Mouse (Mus musculus) intestine, embryonic 15.5 days (tissue): ENCODE results near the gene Atp8b4. TPM values are rescaled to one million over a fixed set of nuclear protein-coding genes. Genes with fewer than 3 reads are reported as not detected.

ENCODE experiments used
- ATAC-seq: fragments of 200-750 bp; cut with Nextera tagmentation; 2 replicates; pipeline ENCODE4 v1.8.0; 2017; ENCODE audit warnings: moderate TSS enrichment, moderate library complexity
- H3K27ac ChIP-seq: fragments of 300-500 bp; sonication (generic); 2 replicates; pipeline ENCODE4 v1.5.1; 2015; ENCODE audit warnings: mild to moderate bottlenecking, inconsistent platforms
- H3K27me3 ChIP-seq: fragments of 300-500 bp; sonication (generic); replicated peaks from 2 replicates; pipeline ENCODE4 v1.6.1; 2015; ENCODE audit warnings: inconsistent platforms
- H3K36me3 ChIP-seq: fragments of 300-500 bp; sonication (generic); 2 replicates; pipeline ENCODE4 v1.6.1; 2015; ENCODE audit warnings: inconsistent platforms
- H3K4me1 ChIP-seq: fragments of 300-500 bp; sonication (generic); replicated peaks from 2 replicates; pipeline ENCODE4 v1.6.1; 2015; ENCODE audit warnings: inconsistent platforms
- H3K4me2 ChIP-seq: fragments of 300-500 bp; sonication (generic); replicated peaks from 2 replicates; pipeline ENCODE4 v1.6.1; 2015; ENCODE audit warnings: mild to moderate bottlenecking, inconsistent platforms
- H3K4me3 ChIP-seq: fragments of 300-500 bp; sonication (generic); replicated peaks from 2 replicates; pipeline ENCODE4 v1.5.1; 2015; ENCODE audit warnings: inconsistent platforms
- H3K9ac ChIP-seq: fragments of 300-500 bp; sonication (generic); 2 replicates; pipeline ENCODE4 v1.6.1; 2015; ENCODE audit warnings: inconsistent platforms
- H3K9me3 ChIP-seq: fragments of 300-500 bp; sonication (generic); 2 replicates; pipeline ENCODE4 v1.6.1; 2016; ENCODE audit warnings: inconsistent platforms
- WGBS: fragments of 180-500 bp; shearing (Covaris S2); methylation state at CpG from one replicate; pipeline ENCODE4 v1.1.7; 2015; 5-methylcytosine and 5-hydroxymethylcytosine counted together
- polyA plus RNA-seq: library from polyadenylated mRNA; unstranded; fragments of >200 nt; fragmentation: Nextera tagmentation; extraction: Ambion mirVana; gene quantifications from 2 replicates; pipeline ENCODE4 v1.2.1, GENCODE M21; 2015

Atp8b4 gene
- polyA plus RNA-seq, 1 experiment from 2014 or later = 0.29 TPM

DNA sequence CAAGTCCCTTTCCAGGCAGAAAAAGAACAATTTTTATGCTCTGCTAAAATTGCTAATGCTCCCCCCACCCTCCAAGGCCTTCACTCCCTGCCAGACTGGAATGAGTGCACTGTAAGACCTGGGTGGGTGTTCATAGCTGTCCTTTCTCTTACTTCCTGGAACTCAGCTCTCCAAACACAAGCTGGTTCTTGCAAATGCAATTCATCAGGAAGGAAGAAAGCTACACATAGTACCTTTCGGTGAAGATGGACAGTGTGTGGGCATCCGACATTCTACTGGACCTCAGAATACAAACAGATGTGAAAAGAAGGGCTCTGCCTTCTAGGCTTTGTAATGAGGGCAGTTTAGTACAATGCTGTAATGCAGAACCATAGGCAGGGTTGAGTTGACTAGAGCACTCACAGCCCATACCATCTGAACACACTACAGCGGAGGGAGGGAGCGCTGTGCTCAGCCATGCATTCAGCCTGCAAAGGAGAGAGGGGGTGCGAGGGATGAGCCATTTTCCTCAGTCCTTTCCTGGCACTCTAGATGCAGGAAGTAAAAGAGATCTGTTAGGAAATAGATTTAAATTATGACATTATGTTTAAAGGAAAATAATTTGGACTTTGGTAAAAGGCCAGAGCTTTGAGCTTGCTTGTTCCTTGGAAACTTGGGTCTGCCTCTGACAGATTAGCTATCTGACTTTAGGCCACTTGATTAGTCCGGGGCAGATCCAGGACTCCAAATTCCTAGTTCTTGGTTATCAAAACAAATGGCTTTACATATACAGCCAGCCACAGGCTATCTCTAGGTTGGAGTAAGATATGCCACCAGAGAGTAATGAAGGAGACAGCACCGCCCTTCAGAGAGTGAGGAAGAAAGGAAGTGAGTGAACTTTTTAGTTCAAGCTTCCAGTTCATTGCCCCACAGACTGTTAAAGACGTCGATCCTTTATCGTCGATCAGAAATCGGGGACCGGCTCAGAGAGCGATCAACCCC, 136.4 kb downstream of the Atp8b4 start:
- Histone ChIP-seq H3K4me3 (no peak overlapping the region), H3K9ac (no peak overlapping the region), H3K27me3 (no peaks in the 10 kb centered on the region), H3K4me2 (no peak overlapping the region), H3K36me3 (no peaks in the 10 kb centered on the region), H3K27ac (no peak overlapping the region), H3K9me3 (no peaks in the 10 kb centered on the region), H3K4me1 (no peaks in the 10 kb centered on the region)
- 81% methylated on average over 14 of the region's 14 CpGs for WGBS
- ATAC-seq = no peak

DNA sequence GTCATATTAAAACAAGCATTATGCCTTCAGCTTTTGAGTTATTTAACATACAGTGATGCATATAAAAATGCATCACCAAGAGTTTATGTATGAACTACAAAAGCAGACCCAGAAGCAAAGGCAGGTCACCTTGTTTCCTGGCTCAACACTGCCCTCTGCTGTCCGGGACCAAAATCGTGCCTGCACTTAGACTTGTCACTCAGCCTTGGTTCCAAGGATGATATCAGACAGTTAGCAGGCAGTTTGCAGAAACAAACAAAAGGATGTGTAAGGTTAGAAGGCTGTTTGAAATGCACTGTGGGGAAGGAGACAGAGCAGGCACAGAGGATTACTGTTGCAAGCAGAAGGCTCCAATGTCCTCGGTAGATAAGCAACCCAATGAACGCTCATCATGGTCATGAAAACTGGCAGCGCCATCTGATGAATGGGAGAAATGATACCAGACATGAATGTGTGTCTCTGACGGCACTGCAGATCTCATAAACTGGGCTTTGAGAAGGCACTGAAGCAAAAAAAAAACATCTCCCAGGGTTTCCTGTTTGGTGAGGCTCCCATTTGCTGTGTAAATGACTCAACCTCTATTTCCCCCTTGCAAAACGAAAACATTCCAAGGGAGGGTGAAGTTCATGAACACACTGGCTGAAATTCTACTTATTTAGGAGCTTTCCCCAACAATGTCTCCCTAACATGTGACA, 137.3 kb downstream of the Atp8b4 start:
- Histone ChIP-seq H3K4me2 (no peak overlapping the region), H3K27me3 (no peaks in the 10 kb centered on the region), H3K4me1 (no peaks in the 10 kb centered on the region), H3K9me3 (no peaks in the 10 kb centered on the region), H3K36me3 (no peaks in the 10 kb centered on the region), H3K4me3 (no peak overlapping the region), H3K9ac (no peak overlapping the region), H3K27ac (no peak overlapping the region)
- 42% methylated on average over 7 of the region's 7 CpGs for WGBS
- peak; percentile 36; the same call in 1 of the 2 replicates for ATAC-seq

DNA sequence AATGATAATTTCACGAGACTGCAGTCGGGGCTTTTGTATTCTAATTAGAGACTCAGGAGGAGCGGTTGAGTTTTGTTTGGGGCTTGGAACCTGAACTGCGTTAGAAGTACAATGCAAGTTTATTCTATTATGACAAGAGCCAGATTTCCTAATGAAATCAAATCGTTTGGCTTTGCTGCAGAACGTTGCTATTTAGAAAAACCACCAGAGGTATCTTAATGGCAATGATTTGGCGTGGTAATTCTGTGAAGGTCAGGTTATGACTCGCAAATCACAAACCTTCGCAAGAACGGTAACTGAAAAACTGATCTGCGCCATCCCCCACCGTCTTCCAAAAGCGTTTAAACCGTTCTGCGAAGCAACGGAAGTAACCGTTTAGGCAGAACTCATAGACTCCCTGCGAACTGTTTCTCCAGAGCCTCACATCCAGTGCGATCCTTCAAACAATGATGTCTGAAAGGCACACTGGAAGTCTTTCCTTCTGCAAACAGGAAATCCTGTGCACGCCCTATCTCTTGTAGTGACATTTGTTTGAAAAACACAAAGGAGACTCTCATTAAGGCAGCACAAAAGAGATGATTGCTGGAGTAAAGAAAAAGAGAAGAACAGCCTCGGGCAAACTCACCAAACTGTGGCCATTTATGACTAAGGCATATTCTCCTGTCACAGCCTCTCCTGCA, 139.2 kb downstream of the Atp8b4 start:
- no peaks in the 10 kb centered on the region for H3K27me3 ChIP-seq
- H3K9me3 ChIP-seq = no peaks in the 10 kb centered on the region
- WGBS = 40% methylated on average over 21 of the region's 21 CpGs
- H3K4me2 ChIP-seq = peak overlapping the region; percentile 12; the same call in 1 of the 2 replicates
- peak overlapping the region; percentile 1 for H3K27ac ChIP-seq
- H3K4me1 ChIP-seq = no peaks in the 10 kb centered on the region
- H3K36me3 ChIP-seq = no peaks in the 10 kb centered on the region
- no peak overlapping the region for H3K9ac ChIP-seq
- H3K4me3 ChIP-seq = no peak overlapping the region
- ATAC-seq = no peak

- Histone ChIP-seq H3K4me3 (no peak overlapping the region), H3K9ac (no peak overlapping the region), H3K27ac (no peak overlapping the region), H3K4me2 (0 out of 2 replicates have a peak overlapping the region, but pooled peaks have one; percentile 12), H3K4me1 (no peaks in the 10 kb centered on the region), H3K36me3 (no peaks in the 10 kb centered on the region), H3K27me3 (no peaks in the 10 kb centered on the region), H3K9me3 (no peaks in the 10 kb centered on the region)
- WGBS = 47% methylated on average over 6 of the region's 6 CpGs
- ATAC-seq = 0 out of 2 replicates have a peak, but pooled peaks have one; percentile 62
These were observed 139.8 kb downstream of the Atp8b4 start for GRCm38 (mm10) chr2:126360688-126361087.

DNA sequence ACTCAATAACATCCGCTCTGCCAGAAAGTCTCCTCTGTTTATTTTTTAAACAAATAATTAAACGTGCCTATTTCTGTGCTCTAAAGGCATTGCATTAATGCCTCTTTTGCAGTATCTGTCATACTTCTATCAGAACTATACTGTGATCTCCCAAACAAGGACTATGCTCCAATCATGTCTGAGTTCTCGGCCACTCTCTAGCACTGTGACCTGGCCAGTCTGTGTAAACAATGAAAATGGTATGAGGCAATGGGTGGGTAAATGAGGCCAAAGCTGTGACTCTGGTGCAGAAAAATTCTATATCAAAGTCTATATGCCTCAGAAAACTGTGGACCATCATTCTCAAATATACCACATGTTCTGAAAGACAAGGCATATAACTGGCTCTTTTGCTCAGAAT, 140.5 kb downstream of the Atp8b4 start:
- Histone ChIP-seq H3K4me1 (no peaks in the 10 kb centered on the region), H3K9me3 (no peaks in the 10 kb centered on the region), H3K36me3 (no peaks in the 10 kb centered on the region), H3K9ac (no peak overlapping the region), H3K27me3 (no peaks in the 10 kb centered on the region), H3K4me2 (no peak overlapping the region), H3K4me3 (no peak overlapping the region), H3K27ac (no peak overlapping the region)
- 60% methylated on average over 3 of the region's 3 CpGs for WGBS
- ATAC-seq = no peak

GRCm38 (mm10) chr2:126359278-126359677, 141.2 kb downstream of the Atp8b4 start:
- no peak overlapping the region for H3K27ac ChIP-seq
- no peak for ATAC-seq
- no peaks in the 10 kb centered on the region for H3K36me3 ChIP-seq
- no peak overlapping the region for H3K9ac ChIP-seq
- no peak overlapping the region for H3K4me2 ChIP-seq
- H3K4me1 ChIP-seq = no peaks in the 10 kb centered on the region
- H3K4me3 ChIP-seq = no peak overlapping the region
- no peaks in the 10 kb centered on the region for H3K27me3 ChIP-seq
- 89% methylated on average over 1 of the region's 1 CpGs for WGBS
- no peaks in the 10 kb centered on the region for H3K9me3 ChIP-seq

- WGBS = 86% methylated on average over 5 of the region's 5 CpGs
- ATAC-seq = no peak
These were observed 141.7 kb downstream of the Atp8b4 start for GRCm38 (mm10) chr2:126358741-126359140.

DNA sequence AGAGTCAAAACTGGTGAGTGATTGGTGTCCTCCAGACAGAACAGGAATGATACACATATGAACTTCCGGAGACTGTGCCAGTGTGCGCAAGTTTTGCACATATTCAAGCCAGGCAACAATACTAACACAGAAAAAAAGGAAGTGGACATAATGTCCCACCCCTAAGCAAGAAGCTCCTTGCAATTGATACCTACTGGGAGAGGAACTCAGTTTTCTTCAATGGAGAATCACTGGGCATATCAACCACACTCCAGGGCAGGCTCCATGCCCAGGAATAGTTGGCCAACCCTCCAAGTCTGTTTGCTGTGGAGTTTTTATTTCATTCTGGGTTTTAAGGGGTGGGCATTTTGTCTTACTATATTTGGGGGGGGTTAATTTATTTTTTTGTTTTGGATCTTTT, 145.2 kb downstream of the Atp8b4 start:
- Histone ChIP-seq H3K36me3 (no peaks in the 10 kb centered on the region), H3K27me3 (no peaks in the 10 kb centered on the region), H3K9me3 (no peaks in the 10 kb centered on the region), H3K27ac (no peak overlapping the region), H3K4me2 (no peak overlapping the region), H3K9ac (no peak overlapping the region), H3K4me3 (no peak overlapping the region), H3K4me1 (no peaks in the 10 kb centered on the region)
- 100% methylated on average over 2 of the region's 2 CpGs for WGBS
- no peak for ATAC-seq

More at GRCm38 (mm10) chr2:126358741-126359140, 141.7 kb downstream of the Atp8b4 start:
- Histone ChIP-seq H3K27me3 (no peaks in the 10 kb centered on the region), H3K36me3 (no peaks in the 10 kb centered on the region), H3K27ac (no peak overlapping the region), H3K4me1 (no peaks in the 10 kb centered on the region), H3K4me3 (no peak overlapping the region), H3K9me3 (no peaks in the 10 kb centered on the region), H3K4me2 (no peak overlapping the region), H3K9ac (no peak overlapping the region)

GRCm38 (mm10) chr2:126351811-126352210, 148.7 kb downstream of the Atp8b4 start:
- H3K9ac ChIP-seq = no peak overlapping the region
- H3K4me1 ChIP-seq = no peaks in the 10 kb centered on the region
- H3K36me3 ChIP-seq = no peaks in the 10 kb centered on the region
- no peak overlapping the region for H3K4me3 ChIP-seq
- ATAC-seq = no peak
- WGBS = 52% methylated on average over 1 of the region's 1 CpGs
- H3K27me3 ChIP-seq = no peaks in the 10 kb centered on the region
- no peaks in the 10 kb centered on the region for H3K9me3 ChIP-seq
- no peak overlapping the region for H3K4me2 ChIP-seq
- no peak overlapping the region for H3K27ac ChIP-seq

DNA sequence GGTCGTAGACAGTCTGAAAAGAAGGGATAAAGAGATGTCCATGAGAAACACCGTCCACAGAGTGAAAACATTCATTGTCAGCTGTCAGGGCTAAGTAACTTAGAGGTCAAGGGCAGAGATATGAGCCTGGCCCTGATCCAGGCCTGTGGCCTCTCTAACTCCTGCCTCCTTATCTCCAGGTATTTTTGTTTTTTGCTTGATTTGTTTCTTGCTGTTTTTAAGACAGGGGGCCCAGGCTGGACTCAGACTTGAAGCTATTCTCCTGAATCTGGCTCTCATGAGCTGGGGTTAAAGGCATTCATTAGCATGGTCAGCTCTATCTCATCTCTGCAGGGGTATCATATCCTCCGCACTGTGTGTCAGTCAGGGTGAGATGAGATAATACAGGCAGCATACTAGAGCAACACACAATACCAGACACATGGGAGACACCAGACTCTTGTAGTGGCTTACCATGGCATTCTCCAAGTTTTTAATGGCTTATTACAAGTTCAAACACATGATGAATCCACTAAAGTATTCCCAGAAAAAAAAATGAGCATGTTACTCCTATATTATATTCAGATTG, 157.4 kb downstream of the Atp8b4 start:
- 44% methylated on average over 3 of the region's 3 CpGs for WGBS

DNA sequence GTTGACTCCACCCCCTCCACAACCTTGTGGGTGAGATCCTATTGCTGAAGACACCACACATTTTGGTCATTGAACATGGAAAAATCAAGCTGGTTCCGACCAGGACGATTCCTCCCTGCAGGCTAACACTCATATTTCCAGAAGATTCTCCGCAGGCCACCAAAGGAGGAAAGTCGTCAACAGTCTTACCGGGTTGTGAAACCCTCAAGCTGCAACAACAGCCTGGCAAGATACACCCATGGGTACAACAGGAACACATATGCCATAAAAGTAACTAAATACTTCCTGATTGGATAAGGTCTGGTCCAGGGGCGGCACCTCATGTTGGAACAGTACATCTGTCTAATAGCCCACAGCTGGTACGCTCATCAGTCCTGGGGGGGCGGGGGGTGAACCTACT, 159.0 kb downstream of the Atp8b4 start:
- Histone ChIP-seq H3K27ac (no peak overlapping the region), H3K9me3 (no peaks in the 10 kb centered on the region), H3K9ac (no peak overlapping the region), H3K4me2 (no peak overlapping the region), H3K27me3 (no peaks in the 10 kb centered on the region), H3K4me1 (no peaks in the 10 kb centered on the region), H3K4me3 (no peak overlapping the region), H3K36me3 (no peaks in the 10 kb centered on the region)
- 91% methylated on average over 8 of the region's 8 CpGs for WGBS
- no peak for ATAC-seq

More for the DNA sequence above, 157.4 kb downstream of the Atp8b4 start:
- Histone ChIP-seq H3K9me3 (no peaks in the 10 kb centered on the region), H3K27me3 (no peaks in the 10 kb centered on the region), H3K4me1 (no peaks in the 10 kb centered on the region), H3K4me3 (no peak overlapping the region), H3K9ac (no peak overlapping the region), H3K27ac (no peak overlapping the region), H3K4me2 (no peak overlapping the region), H3K36me3 (no peaks in the 10 kb centered on the region)
- ATAC-seq = no peak

DNA sequence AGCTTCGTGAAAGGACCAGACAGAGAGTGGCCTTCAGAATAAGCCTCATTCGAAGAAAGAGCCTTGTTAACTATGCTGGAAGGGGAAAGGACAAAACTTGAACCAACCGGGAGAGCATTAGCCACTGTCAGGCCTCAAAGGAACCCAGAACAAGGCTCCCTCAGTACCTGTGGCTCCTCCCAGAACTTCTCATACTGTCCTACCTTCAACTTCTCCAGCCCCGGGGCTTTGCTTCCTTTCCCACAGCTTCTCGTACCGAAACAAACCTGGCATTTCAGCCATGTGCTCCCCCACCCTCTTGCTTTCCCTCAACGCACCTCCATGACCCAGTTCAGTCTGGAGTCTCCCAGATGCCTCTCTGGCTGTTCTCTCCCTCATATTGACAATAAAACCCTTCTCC, 160.3 kb downstream of the Atp8b4 start:
- no peaks in the 10 kb centered on the region for H3K27me3 ChIP-seq
- 84% methylated on average over 7 of the region's 7 CpGs for WGBS
- no peaks in the 10 kb centered on the region for H3K9me3 ChIP-seq
- no peaks in the 10 kb centered on the region for H3K36me3 ChIP-seq
- no peak overlapping the region for H3K4me2 ChIP-seq
- H3K9ac ChIP-seq = no peak overlapping the region
- H3K27ac ChIP-seq = no peak overlapping the region
- no peak overlapping the region for H3K4me3 ChIP-seq
- no peak for ATAC-seq
- H3K4me1 ChIP-seq = no peaks in the 10 kb centered on the region
